Mouse (Mus musculus): Measurements from ENCODE around the gene Gpr18.
A peak's percentile ranks its signal among the peaks of the same experiment; 100 is the strongest.
"Not testable (repeated sequence)": the region's sequence is repeated elsewhere in the genome, so short reads cannot be mapped to it uniquely, and the experiment has no call there.

The Gpr18 gene

DNA sequence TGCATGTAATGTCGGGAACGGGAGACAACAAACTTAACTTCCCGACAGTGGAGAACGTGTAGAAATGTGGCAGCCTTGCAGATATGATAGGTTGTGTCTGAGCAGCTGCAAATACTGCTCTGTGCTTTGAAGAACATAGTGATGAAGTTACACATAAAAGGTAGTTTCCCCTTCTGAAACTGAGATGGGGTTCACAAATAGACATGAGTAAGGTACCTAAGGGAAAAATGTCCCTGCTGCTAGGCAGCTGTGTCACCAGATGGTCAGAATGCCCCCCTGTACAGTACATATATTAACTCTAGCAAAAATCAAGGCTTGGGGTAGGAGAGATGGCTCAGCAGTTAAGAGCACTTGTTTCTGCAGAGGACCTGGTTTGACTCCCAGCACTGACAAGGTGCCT is 41.9 kb downstream of the Gpr18 start:
- peak; percentile 28 for DNase-seq (ENCODE audit: low read depth, low spot score)
- no peaks in the 10 kb centered on the region for H3K27me3 ChIP-seq (ENCODE audit: control insufficient read depth, insufficient read depth, low read length, poor library complexity, severe bottlenecking)
- H3K36me3 ChIP-seq (ENCODE audit: control insufficient read depth, insufficient read depth, low read length, poor library complexity, severe bottlenecking) = no peaks in the 10 kb centered on the region

DNA sequence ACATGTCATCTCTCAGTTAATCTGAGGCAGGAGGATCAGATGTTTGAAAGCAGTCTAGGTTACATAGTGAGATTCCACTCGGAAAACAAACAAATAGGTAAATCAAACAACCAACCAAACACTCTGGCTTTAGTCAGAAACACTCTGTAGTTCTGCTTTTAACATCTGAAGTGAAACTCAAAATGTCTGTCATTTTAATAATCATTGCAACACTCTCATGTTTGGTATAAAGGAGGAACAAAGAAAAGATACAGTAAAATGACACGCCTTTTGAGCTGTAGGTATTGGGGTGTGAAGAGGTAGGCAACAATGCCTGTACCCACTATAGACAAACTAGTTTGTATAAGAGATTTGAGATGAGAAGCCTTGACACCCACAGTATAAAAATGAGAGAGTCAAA is 42.4 kb downstream of the Gpr18 start:
- H3K36me3 ChIP-seq (ENCODE audit: control insufficient read depth, insufficient read depth, low read length, poor library complexity, severe bottlenecking) = no peaks in the 10 kb centered on the region
- DNase-seq (ENCODE audit: low read depth, low spot score) = peak; percentile 72
- no peaks in the 10 kb centered on the region for H3K27me3 ChIP-seq (ENCODE audit: control insufficient read depth, insufficient read depth, low read length, poor library complexity, severe bottlenecking)

DNA sequence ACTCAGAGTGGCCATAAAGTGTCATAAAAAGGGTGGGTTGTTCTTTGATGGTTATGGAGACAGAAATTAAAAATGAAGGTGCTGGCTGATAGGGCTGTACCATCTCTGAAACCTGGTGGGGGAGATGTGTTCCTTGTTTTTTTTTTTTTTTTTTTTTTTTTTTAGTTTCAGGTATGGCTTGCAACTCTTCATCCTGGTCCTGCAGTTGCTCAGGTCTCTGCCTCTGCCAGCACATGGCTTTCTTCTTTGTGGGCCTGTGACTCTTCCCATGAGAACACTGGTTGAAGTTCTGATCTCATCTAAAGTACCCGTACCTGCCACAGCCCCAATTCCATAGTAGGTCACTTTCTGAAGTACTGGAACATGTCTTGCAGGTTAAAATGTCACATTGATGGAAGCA is 42.8 kb downstream of the Gpr18 start:
- H3K27me3 ChIP-seq (ENCODE audit: control insufficient read depth, insufficient read depth, low read length, poor library complexity, severe bottlenecking) = no peaks in the 10 kb centered on the region
- H3K36me3 ChIP-seq (ENCODE audit: control insufficient read depth, insufficient read depth, low read length, poor library complexity, severe bottlenecking) = no peaks in the 10 kb centered on the region
- DNase-seq (ENCODE audit: low read depth, low spot score) = no peak

DNA sequence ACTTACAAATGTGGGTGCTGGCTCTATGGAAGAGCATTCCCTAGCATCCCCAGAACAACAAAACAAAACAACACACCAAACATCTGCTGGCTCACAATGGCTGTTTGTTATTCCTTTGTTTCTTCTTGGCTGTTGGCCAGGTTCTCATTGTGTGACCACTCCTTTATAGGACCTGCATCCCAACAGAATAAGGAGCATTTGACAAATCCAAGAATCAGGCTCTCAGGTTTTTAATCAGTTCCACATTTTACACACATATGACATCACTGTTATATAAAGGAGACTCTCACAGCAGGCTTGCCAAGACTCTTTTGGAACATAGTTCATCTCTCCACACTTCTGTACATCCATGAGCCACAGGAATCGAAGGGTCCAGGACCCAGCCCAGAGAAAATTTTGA is 46.5 kb downstream of the Gpr18 start:
- H3K36me3 ChIP-seq (ENCODE audit: control insufficient read depth, insufficient read depth, low read length, poor library complexity, severe bottlenecking) = no peaks in the 10 kb centered on the region
- DNase-seq (ENCODE audit: low read depth, low spot score) = no peak
- H3K27me3 ChIP-seq (ENCODE audit: control insufficient read depth, insufficient read depth, low read length, poor library complexity, severe bottlenecking) = no peaks in the 10 kb centered on the region

DNA sequence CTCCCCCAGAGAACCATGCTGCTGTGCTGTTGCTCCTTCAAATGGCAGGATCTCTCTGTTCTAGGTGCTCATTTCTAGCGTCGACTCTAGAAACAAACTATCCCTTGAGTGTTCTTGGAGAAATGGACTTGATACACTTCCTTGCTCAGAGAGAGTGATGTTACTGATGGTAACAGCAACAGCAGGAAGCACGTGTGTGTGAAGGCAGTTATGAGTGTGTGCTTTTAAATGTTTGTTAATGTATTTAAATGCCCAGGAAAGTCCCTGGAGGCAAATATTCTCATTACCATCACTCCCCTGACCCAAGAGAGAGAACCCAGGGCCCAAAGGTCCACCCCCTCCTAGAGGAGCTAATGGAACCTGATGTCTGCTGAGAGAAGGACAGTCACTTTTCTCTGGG is 49.0 kb downstream of the Gpr18 start:
- no peak for DNase-seq (ENCODE audit: low read depth, low spot score)
- H3K36me3 ChIP-seq (ENCODE audit: control insufficient read depth, insufficient read depth, low read length, poor library complexity, severe bottlenecking) = no peaks in the 10 kb centered on the region

DNA sequence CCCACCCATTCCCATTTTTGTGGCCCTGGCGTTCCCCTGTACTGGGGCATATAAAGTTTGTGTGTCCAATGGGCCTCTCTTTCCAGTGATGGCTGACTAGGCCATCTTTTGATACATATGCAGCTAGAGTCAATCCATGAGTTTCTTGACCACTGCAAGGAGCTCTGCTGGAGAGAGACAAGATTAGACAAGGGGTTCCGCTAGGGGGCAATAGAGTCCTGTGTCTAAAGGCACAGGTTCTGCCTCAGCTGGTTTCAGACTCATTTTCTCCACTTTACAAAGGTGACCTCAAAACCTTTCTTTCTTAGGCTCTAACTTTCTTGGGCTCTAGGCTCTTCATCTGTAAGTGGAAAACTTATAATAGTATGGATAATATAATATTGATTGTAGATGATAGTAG is 50.4 kb downstream of the Gpr18 start:
- not testable (repeated sequence) for H3K36me3 ChIP-seq (ENCODE audit: control insufficient read depth, insufficient read depth, low read length, poor library complexity, severe bottlenecking); H3K27me3 ChIP-seq (ENCODE audit: control insufficient read depth, insufficient read depth, low read length, poor library complexity, severe bottlenecking)
- DNase-seq (ENCODE audit: low read depth, low spot score) = peak; percentile 92

More for the DNA sequence above, 49.0 kb downstream of the Gpr18 start:
- no peaks in the 10 kb centered on the region for H3K27me3 ChIP-seq (ENCODE audit: control insufficient read depth, insufficient read depth, low read length, poor library complexity, severe bottlenecking)
